Mouse (Mus musculus) ES-Bruce4 (cell line): ENCODE data around the gene Gm13420.

Source experiments
- CTCF ChIP-seq: IDR thresholded peaks from one replicate; pipeline ENCODE4 v1.8.1; 2011; ENCODE audit warnings: low read depth, low read length
- POLR2A ChIP-seq: IDR thresholded peaks from one replicate; pipeline ENCODE4 v1.8.1; 2011; ENCODE audit warnings: low read length; ENCODE audit not compliant: insufficient read depth

DNA sequence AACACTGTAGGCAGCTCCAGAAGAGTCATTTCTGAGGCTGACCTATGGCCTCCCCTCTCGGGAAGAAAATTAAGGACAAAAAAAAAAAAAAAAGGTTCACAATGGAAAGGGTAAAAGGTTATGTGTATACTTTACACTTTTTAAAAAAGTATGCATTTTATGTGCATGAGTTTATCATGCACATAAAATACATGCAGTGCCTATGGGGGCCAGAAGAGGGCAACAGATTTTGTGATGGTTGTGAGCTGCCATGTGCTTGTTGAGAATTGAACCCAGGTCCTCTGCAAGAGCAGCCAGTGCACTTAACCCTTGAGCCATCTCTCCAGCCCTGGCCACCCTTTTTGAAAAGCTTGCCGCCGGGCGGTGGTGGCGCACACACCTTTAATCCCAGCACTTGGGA, 3.6 kb downstream of the Gm13420 start:
- TF ChIP-seq CTCF (no peak), POLR2A (no peak)
